Mouse (Mus musculus): ENCODE measurements around the gene Dnajc15. TPM values are rescaled to one million over a fixed set of nuclear protein-coding genes. Genes with fewer than 3 reads are reported as not detected.

Dnajc15 gene
- polyA plus RNA-seq, 1 experiment from 2014 or later: 105 TPM

DNA sequence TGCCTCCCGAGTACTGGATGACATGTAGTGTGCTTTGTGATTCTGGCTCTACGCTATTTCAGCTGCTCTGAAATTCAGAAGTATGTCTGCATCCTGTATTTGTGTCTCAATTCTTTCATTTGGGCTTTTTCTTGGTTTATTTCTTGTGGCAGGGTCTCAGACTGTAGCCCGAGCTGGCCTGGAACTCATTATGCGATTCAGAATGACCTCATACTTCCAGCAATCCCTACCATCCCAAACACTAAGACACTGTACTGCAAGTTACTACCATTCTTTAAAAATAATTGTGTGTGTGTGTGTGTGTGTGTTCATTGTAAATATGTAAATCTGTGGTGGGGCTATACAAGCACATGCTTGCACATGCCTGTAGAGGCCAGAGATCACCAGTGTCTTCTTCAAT lies 78.4 kb downstream of the Dnajc15 start:
- Histone ChIP-seq H3K27me3 (ENCODE audit: control insufficient read depth, insufficient read depth, low read length) (no peaks in the 10 kb centered on the region), H3K4me1 (ENCODE audit: control insufficient read depth, insufficient read depth, low read length) (no peaks in the 10 kb centered on the region), H3K4me2 (ENCODE audit: low read depth, low read length) (no peak overlapping the region), H3K4me3 (ENCODE audit: low read depth, low read length) (no peak overlapping the region), H3K9ac (replicated peaks; ENCODE audit: low read depth, low read length) (no peak overlapping the region), H3K27ac (ENCODE audit: low read depth, low read length) (no peak overlapping the region), H3K9me3 (ENCODE audit: control insufficient read depth, low read length) (no peaks in the 10 kb centered on the region), H3K36me3 (ENCODE audit: control insufficient read depth, insufficient read depth, low read length) (no peaks in the 10 kb centered on the region)
- no peak for ATAC-seq (ENCODE audit: low read depth)
- WGBS: 84% methylated on average over 4 of the region's 4 CpGs

DNA sequence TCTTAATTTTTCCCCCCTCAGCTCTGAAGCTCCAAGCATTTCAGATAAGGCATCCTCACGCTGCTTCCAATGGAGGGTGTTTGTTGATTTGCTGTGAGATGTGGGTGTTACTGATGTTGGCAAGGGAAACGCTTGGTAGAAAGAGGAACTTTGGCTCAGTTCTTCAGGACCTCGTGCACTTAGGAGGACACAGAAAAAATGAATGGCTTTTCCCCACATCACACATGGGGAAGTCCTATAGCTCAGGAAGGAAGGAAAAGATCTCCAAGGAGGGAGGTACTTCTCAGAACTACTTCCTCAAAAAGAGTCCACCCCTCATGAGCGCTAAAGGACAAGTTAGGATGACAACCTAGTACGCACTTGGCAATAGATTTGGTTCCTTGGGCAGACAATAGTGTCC lies 79.7 kb downstream of the Dnajc15 start:
- Histone ChIP-seq H3K4me3 (ENCODE audit: low read depth, low read length) (no peak overlapping the region), H3K27ac (ENCODE audit: low read depth, low read length) (no peak overlapping the region), H3K9ac (replicated peaks; ENCODE audit: low read depth, low read length) (no peak overlapping the region), H3K4me1 (ENCODE audit: control insufficient read depth, insufficient read depth, low read length) (no peaks in the 10 kb centered on the region), H3K27me3 (ENCODE audit: control insufficient read depth, insufficient read depth, low read length) (no peaks in the 10 kb centered on the region), H3K9me3 (ENCODE audit: control insufficient read depth, low read length) (no peaks in the 10 kb centered on the region), H3K36me3 (ENCODE audit: control insufficient read depth, insufficient read depth, low read length) (no peaks in the 10 kb centered on the region), H3K4me2 (ENCODE audit: low read depth, low read length) (no peak overlapping the region)
- 91% methylated on average over 5 of the region's 5 CpGs for WGBS
- ATAC-seq (ENCODE audit: low read depth): no peak

DNA sequence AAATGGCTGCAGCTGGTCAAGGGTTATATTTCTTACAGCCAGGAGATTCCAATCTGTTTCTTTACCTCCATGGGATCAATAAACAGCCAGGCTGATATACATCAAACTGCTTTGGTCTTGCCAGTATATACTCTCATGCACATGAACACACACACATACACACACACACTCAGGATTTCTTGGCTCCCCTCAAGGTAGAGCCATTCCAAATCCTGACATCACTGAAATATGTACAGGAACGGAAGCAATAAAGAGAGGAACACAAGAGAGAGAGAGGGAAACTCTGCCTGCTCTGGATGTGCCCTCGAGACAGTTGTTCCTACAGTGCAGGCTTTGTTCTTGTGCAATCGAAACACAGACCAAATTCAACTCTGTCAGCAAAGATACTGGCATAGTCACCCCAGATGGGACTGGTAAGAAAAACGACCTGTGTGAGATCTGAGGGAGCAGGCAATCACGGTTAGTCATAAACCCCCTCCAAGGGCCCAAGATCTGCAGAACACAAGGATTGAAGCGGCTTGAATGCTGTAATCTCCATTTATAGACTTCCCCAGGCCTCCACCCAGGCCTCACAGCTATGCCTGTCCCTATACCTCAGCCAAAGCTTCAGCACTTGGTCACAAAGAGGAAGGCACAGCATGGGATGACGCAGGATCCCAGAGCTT lies 80.5 kb downstream of the Dnajc15 start:
- WGBS: 28% methylated on average over 7 of the region's 7 CpGs
- no peak overlapping the region for H3K27ac ChIP-seq (ENCODE audit: low read depth, low read length)
- ATAC-seq (ENCODE audit: low read depth): no peak; the same call in 1 of the 2 replicates

DNA sequence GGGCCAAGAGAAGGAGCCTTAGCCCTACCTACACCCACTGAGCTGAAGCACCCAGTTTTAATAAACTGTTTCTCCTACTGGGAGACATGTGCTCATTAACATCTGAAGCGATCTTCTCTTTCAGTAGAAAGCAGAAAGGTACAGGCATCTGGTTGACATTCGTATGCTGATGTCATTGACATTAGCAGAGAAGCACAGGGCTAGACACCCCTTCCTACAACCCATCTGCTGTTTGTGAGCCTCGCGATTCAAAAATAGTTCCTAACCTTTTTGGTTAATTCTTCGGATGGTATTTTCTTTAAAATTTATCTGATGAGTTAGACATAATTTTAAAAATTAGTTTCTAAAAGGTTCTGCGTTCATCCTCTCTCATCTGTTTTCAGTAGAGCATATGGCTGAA lies 81.9 kb downstream of the Dnajc15 start:
- Histone ChIP-seq H3K27me3 (ENCODE audit: control insufficient read depth, insufficient read depth, low read length) (no peaks in the 10 kb centered on the region), H3K9ac (replicated peaks; ENCODE audit: low read depth, low read length) (no peak overlapping the region), H3K4me2 (ENCODE audit: low read depth, low read length) (no peak overlapping the region), H3K9me3 (ENCODE audit: control insufficient read depth, low read length) (no peaks in the 10 kb centered on the region), H3K27ac (ENCODE audit: low read depth, low read length) (no peak overlapping the region), H3K4me3 (ENCODE audit: low read depth, low read length) (no peak overlapping the region), H3K4me1 (ENCODE audit: control insufficient read depth, insufficient read depth, low read length) (no peaks in the 10 kb centered on the region), H3K36me3 (ENCODE audit: control insufficient read depth, insufficient read depth, low read length) (no peaks in the 10 kb centered on the region)
- 95% methylated on average over 6 of the region's 6 CpGs for WGBS
- no peak for ATAC-seq (ENCODE audit: low read depth)

More for the DNA sequence above, 80.5 kb downstream of the Dnajc15 start:
- Histone ChIP-seq H3K4me3 (ENCODE audit: low read depth, low read length) (no peak overlapping the region), H3K4me1 (ENCODE audit: control insufficient read depth, insufficient read depth, low read length) (no peaks in the 10 kb centered on the region), H3K36me3 (ENCODE audit: control insufficient read depth, insufficient read depth, low read length) (no peaks in the 10 kb centered on the region), H3K9me3 (ENCODE audit: control insufficient read depth, low read length) (no peaks in the 10 kb centered on the region), H3K9ac (replicated peaks; ENCODE audit: low read depth, low read length) (no peak overlapping the region), H3K4me2 (ENCODE audit: low read depth, low read length) (no peak overlapping the region), H3K27me3 (ENCODE audit: control insufficient read depth, insufficient read depth, low read length) (no peaks in the 10 kb centered on the region)

DNA sequence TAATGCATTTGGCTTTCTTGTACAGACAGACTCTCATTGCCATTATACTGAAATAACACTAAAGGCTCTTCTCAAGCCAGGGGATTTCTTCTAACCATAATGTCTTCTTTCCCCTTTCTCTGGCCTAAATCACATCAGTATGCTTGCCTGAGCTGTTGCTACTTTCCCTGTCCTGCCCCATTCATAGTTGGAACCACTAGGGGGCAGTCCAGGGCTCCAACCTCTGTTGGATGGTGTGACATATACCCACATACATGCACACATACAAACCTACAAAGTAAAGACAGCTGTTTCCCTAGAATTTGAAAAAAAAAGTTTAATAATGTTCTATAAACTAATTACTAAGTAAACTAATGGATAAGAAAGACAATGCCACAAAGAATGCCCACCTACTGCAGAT lies 91.7 kb downstream of the Dnajc15 start:
- ATAC-seq (ENCODE audit: low read depth): no peak
- no peaks in the 10 kb centered on the region for H3K9me3 ChIP-seq (ENCODE audit: control insufficient read depth, low read length)
- no peaks in the 10 kb centered on the region for H3K4me1 ChIP-seq (ENCODE audit: control insufficient read depth, insufficient read depth, low read length)
- no peak overlapping the region for H3K4me2 ChIP-seq (ENCODE audit: low read depth, low read length)
- no peak overlapping the region for H3K4me3 ChIP-seq (ENCODE audit: low read depth, low read length)
- H3K36me3 ChIP-seq (ENCODE audit: control insufficient read depth, insufficient read depth, low read length): no peaks in the 10 kb centered on the region
- H3K9ac ChIP-seq (replicated peaks; ENCODE audit: low read depth, low read length): no peak overlapping the region
- no peak overlapping the region for H3K27ac ChIP-seq (ENCODE audit: low read depth, low read length)
- H3K27me3 ChIP-seq (ENCODE audit: control insufficient read depth, insufficient read depth, low read length): no peaks in the 10 kb centered on the region

DNA sequence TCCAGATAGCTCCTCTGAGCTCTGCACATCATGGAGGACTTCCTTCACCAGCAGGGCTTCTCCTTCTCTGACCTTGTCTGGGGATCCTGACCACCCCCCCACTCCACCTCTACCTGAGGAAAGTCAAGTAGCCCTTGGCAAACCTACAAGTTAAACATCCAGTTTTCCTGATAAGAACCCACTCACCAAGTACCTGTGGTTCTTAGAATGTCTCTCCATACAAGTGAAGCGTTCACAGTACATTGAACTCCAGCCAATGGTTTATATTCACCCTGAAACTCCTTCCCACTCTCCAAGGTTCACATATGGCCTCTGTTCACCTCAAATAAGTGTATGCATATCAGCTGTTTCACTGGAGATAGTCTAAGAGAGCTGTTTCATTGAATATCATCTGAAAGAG lies 97.6 kb downstream of the Dnajc15 start:
- Histone ChIP-seq H3K27me3 (ENCODE audit: control insufficient read depth, insufficient read depth, low read length) (no peaks in the 10 kb centered on the region), H3K4me3 (ENCODE audit: low read depth, low read length) (no peak overlapping the region), H3K9ac (replicated peaks; ENCODE audit: low read depth, low read length) (no peak overlapping the region), H3K4me2 (ENCODE audit: low read depth, low read length) (no peak overlapping the region), H3K9me3 (ENCODE audit: control insufficient read depth, low read length) (no peaks in the 10 kb centered on the region), H3K4me1 (ENCODE audit: control insufficient read depth, insufficient read depth, low read length) (no peaks in the 10 kb centered on the region), H3K36me3 (ENCODE audit: control insufficient read depth, insufficient read depth, low read length) (no peaks in the 10 kb centered on the region), H3K27ac (ENCODE audit: low read depth, low read length) (no peak overlapping the region)
- WGBS: 83% methylated on average over 1 of the region's 1 CpGs
- no peak for ATAC-seq (ENCODE audit: low read depth)

DNA sequence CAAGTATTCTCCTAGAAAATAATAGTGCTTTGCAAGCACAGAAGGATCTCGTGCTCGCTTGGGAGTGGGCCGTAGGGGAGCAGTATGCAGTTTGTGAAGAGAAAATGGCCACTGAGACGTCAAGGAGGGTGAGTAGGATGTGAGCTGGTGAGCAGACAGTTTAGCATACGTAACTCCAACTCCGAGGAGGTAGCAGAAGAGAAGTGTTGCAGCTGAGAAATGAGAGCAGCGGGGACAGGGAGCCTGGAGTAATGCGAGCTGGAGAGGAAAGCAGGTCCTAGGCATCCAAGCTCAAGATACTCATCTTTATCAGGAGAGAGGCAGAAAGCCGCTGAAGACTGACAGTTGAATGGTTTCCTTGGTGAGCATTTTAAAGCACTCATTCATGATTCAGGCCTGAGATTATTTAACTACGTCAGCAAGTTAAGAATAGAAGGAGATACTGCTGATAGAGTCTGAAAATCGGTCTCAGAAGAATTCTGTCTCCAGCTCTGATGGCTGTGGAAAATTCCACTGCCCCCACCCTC lies 98.9 kb downstream of the Dnajc15 start:
- no peak overlapping the region for H3K27ac ChIP-seq (ENCODE audit: low read depth, low read length)
- H3K9ac ChIP-seq (replicated peaks; ENCODE audit: low read depth, low read length): no peak overlapping the region
- no peak for ATAC-seq (ENCODE audit: low read depth)
- H3K9me3 ChIP-seq (ENCODE audit: control insufficient read depth, low read length): no peaks in the 10 kb centered on the region
- no peaks in the 10 kb centered on the region for H3K36me3 ChIP-seq (ENCODE audit: control insufficient read depth, insufficient read depth, low read length)
- no peak overlapping the region for H3K4me2 ChIP-seq (ENCODE audit: low read depth, low read length)
- H3K4me1 ChIP-seq (ENCODE audit: control insufficient read depth, insufficient read depth, low read length): no peaks in the 10 kb centered on the region
- 86% methylated on average over 11 of the region's 11 CpGs for WGBS
- no peaks in the 10 kb centered on the region for H3K27me3 ChIP-seq (ENCODE audit: control insufficient read depth, insufficient read depth, low read length)
- no peak overlapping the region for H3K4me3 ChIP-seq (ENCODE audit: low read depth, low read length)

DNA sequence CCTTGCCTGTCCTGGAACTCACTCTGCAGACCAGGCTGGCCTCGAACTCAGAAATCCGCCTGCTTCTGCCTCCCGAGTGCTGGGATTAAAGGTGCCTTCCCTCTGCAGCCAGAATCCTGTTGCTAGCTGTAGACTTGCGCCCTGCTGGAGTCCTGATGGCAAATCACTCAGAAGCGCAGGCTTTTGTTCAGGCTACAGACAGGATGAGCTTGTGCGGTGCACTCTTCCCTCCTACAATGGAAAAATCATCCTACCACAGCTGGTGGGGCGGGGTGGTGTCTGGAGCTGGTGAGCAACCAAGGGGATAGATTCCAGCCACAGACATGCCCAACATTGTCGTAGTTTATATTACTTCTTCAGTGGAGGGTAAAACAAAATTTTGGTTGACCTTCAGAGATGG lies 101.6 kb downstream of the Dnajc15 start:
- H3K9me3 ChIP-seq (ENCODE audit: control insufficient read depth, low read length): no peaks in the 10 kb centered on the region
- H3K27ac ChIP-seq (ENCODE audit: low read depth, low read length): no peak overlapping the region
- no peak for ATAC-seq (ENCODE audit: low read depth)
- H3K4me1 ChIP-seq (ENCODE audit: control insufficient read depth, insufficient read depth, low read length): no peaks in the 10 kb centered on the region
- 84% methylated on average over 8 of the region's 8 CpGs for WGBS
- H3K4me3 ChIP-seq (ENCODE audit: low read depth, low read length): no peak overlapping the region
- H3K4me2 ChIP-seq (ENCODE audit: low read depth, low read length): no peak overlapping the region
- no peak overlapping the region for H3K9ac ChIP-seq (replicated peaks; ENCODE audit: low read depth, low read length)
- H3K36me3 ChIP-seq (ENCODE audit: control insufficient read depth, insufficient read depth, low read length): no peaks in the 10 kb centered on the region
- H3K27me3 ChIP-seq (ENCODE audit: control insufficient read depth, insufficient read depth, low read length): no peaks in the 10 kb centered on the region

DNA sequence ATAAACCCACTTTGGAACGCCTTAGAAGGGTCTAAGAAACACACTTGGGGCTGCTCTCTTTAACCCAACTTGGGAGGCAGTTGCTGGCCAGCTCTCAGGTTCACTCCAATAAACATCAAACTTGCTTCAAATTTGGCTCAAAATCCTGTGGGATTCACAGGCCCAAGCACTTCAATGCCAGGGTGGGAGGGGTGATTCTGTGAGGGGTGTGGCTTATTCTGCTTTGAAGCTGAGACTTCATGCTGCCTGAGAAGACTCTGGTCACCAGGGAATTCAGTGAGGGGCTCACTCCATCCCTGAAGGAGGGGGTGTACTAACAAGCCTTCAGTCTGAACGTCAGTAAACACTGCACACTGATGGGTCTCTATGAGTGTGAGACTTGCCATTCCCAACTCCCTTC lies 103.3 kb downstream of the Dnajc15 start:
- Histone ChIP-seq H3K4me3 (ENCODE audit: low read depth, low read length) (no peak overlapping the region), H3K4me1 (ENCODE audit: control insufficient read depth, insufficient read depth, low read length) (no peaks in the 10 kb centered on the region), H3K27ac (ENCODE audit: low read depth, low read length) (no peak overlapping the region), H3K36me3 (ENCODE audit: control insufficient read depth, insufficient read depth, low read length) (no peaks in the 10 kb centered on the region), H3K9me3 (ENCODE audit: control insufficient read depth, low read length) (no peaks in the 10 kb centered on the region), H3K4me2 (ENCODE audit: low read depth, low read length) (no peak overlapping the region), H3K9ac (replicated peaks; ENCODE audit: low read depth, low read length) (no peak overlapping the region), H3K27me3 (ENCODE audit: control insufficient read depth, insufficient read depth, low read length) (no peaks in the 10 kb centered on the region)
- ATAC-seq (ENCODE audit: low read depth): no peak
- 64% methylated on average over 2 of the region's 2 CpGs for WGBS
